Mouse (Mus musculus): Measurements from ENCODE around the gene 1700020L24Rik. TPM values are rescaled to one million over a fixed set of nuclear protein-coding genes. Genes with fewer than 3 reads are reported as not detected.

Gene 1700020L24Rik
- polyA plus RNA-seq (2012; rRNA removed), result 1.6 and 2.5 TPM in 2 replicates

GRCm38 (mm10) chr11:83437377-83437776 lies at the start of gene 1700020L24Rik:
Gene 1700020L24Rik, plus strand, starts transcription at chr11:83437677.

GRCm38 (mm10) chr11:83409087-83409754 lies 28.3 kb upstream of the 1700020L24Rik start, which contains the start of gene Rasl10b:
Gene Rasl10b, plus strand, starts transcription at chr11:83409137.

GRCm38 (mm10) chr11:83429355-83429754 lies 8.1 kb upstream of the 1700020L24Rik start, which contains the start of gene Gas2l2:
Gene Gas2l2, minus strand, starts transcription at chr11:83429455.

GRCm38 (mm10) chr11:83462711-83463244 lies 25.3 kb downstream of the 1700020L24Rik start, which contains the start of gene Mmp28:
Gene Mmp28, minus strand, starts transcription at chr11:83463071.

GRCm38 (mm10) chr11:83472324-83473234 lies 35.1 kb downstream of the 1700020L24Rik start, which contains the start of gene Taf15:
Gene Taf15, plus strand, starts transcription at chr11:83473086.

Other genes starting within 250 kb of the 1700020L24Rik start
- gene Slfn3, start 246.3 kb upstream of the 1700020L24Rik start, polyA plus RNA-seq (2012; rRNA removed), result 2.5 and 3.2 TPM in 2 replicates
- 15.2 and 18.5 TPM in 2 replicates for gene Slfn14, start 151.0 kb upstream of the 1700020L24Rik start, polyA plus RNA-seq (2012; rRNA removed)
- 10.8 and 13.3 TPM in 2 replicates for gene Ap2b1, start 138.7 kb upstream of the 1700020L24Rik start, polyA plus RNA-seq (2012; rRNA removed)
- gene Pex12, start 135.1 kb upstream of the 1700020L24Rik start, polyA plus RNA-seq (2012; rRNA removed), result 3.1 and 3.7 TPM in 2 replicates
- gene Rasl10b, start 28.5 kb upstream of the 1700020L24Rik start, polyA plus RNA-seq (2012; rRNA removed), result 0.30 and 0.31 TPM in 2 replicates
- 0.01 TPM in 1 of 2 replicates, not detected in the other for gene Gas2l2, start 8.2 kb upstream of the 1700020L24Rik start, polyA plus RNA-seq (2012; rRNA removed)
- 0.24 and 0.29 TPM in 2 replicates for gene Mmp28, start 25.4 kb downstream of the 1700020L24Rik start, polyA plus RNA-seq (2012; rRNA removed)
- gene Taf15, start 35.4 kb downstream of the 1700020L24Rik start, polyA plus RNA-seq (2012; rRNA removed), result 44.5 and 48.8 TPM in 2 replicates
- gene Heatr9, start 84.5 kb downstream of the 1700020L24Rik start, polyA plus RNA-seq (2012; rRNA removed), result not detected in 2 replicates
- 0.29 and 0.35 TPM in 2 replicates for gene Ccl5, start 92.8 kb downstream of the 1700020L24Rik start, polyA plus RNA-seq (2012; rRNA removed)
- gene Ccl9, start 141.0 kb downstream of the 1700020L24Rik start, polyA plus RNA-seq (2012; rRNA removed), result 8.0 and 10.2 TPM in 2 replicates
- gene Ccl6, start 155.4 kb downstream of the 1700020L24Rik start, polyA plus RNA-seq (2012; rRNA removed), result 2.4 and 3.8 TPM in 2 replicates
- not detected in 2 replicates for gene Rpl9-ps1, start 207.9 kb downstream of the 1700020L24Rik start, polyA plus RNA-seq (2012; rRNA removed)
- 0.66 and 1.0 TPM in 2 replicates for gene Ccl3, start 211.7 kb downstream of the 1700020L24Rik start, polyA plus RNA-seq (2012; rRNA removed)
- 0.31 and 0.66 TPM in 2 replicates for gene Ccl4, start 224.9 kb downstream of the 1700020L24Rik start, polyA plus RNA-seq (2012; rRNA removed)

Measured in liver, embryonic 14 days (tissue).